Mouse (Mus musculus) forebrain, postnatal 0 days (tissue): ENCODE measurements around the gene Thy1. TPM values are rescaled to one million over a fixed set of nuclear protein-coding genes. Genes with fewer than 3 reads are reported as not detected.

Experiments used
- ATAC-seq: fragments of 200-750 bp; cut with Nextera tagmentation; 2 replicates; pipeline ENCODE4 v1.8.0; 2017; ENCODE audit warnings: mild to moderate bottlenecking, moderate library complexity
- DNase-seq: peaks from one replicate; pipeline ENCODE4 v3.0.0-alpha.2; 2015
- H3K27ac ChIP-seq: fragments of 300-500 bp; sonication (generic); 2 replicates; pipeline ENCODE4 v1.5.1; 2014; ENCODE audit warnings: low read depth, mild to moderate bottlenecking, antibody characterized with exemption, low read length, moderate library complexity, mixed read lengths
- H3K27me3 ChIP-seq: fragments of 300-500 bp; sonication (generic); 2 replicates; pipeline ENCODE4 v1.6.1; 2014; ENCODE audit warnings: mild to moderate bottlenecking, low read length, mixed read lengths; ENCODE audit not compliant: insufficient read depth
- H3K36me3 ChIP-seq: fragments of 300-500 bp; sonication (generic); 2 replicates; pipeline ENCODE4 v1.6.1; 2014; ENCODE audit warnings: mild to moderate bottlenecking, moderate library complexity; ENCODE audit not compliant: insufficient read depth
- H3K4me1 ChIP-seq: fragments of 300-500 bp; sonication (generic); 2 replicates; pipeline ENCODE4 v1.6.1; 2014; ENCODE audit warnings: antibody characterized with exemption; ENCODE audit not compliant: insufficient read depth
- H3K4me2 ChIP-seq: fragments of 300-500 bp; sonication (generic); 2 replicates; pipeline ENCODE4 v1.6.1; 2014; ENCODE audit warnings: low read depth, mild to moderate bottlenecking, moderate library complexity
- H3K4me3 ChIP-seq: fragments of 300-500 bp; sonication (generic); 2 replicates; pipeline ENCODE4 v1.5.1; 2014; ENCODE audit warnings: low read depth, low read length, mixed read lengths
- H3K9ac ChIP-seq: fragments of 300-500 bp; sonication (generic); 2 replicates; pipeline ENCODE4 v1.6.1; 2014; ENCODE audit warnings: mild to moderate bottlenecking
- H3K9me3 ChIP-seq: fragments of 300-500 bp; sonication (generic); 2 replicates; pipeline ENCODE4 v1.6.1; 2016; ENCODE audit warnings: low read length
- CTCF ChIP-seq: sonication (generic); IDR thresholded peaks from 2 replicates; pipeline ENCODE4 v1.5.1; 2016; ENCODE audit warnings: antibody characterized with exemption, control low read depth, low read depth
- WGBS: fragments of 180-500 bp; shearing (Covaris S2); extraction: QIAGEN DNeasy Blood & Tissue Kit; methylation state at CpG from one replicate; pipeline ENCODE4 v1.1.7; 2014; 5-methylcytosine and 5-hydroxymethylcytosine counted together
- polyA plus RNA-seq: library from polyadenylated mRNA; unstranded; fragments of >200 nt; fragmentation: Nextera tagmentation; extraction: Ambion mirVana; gene quantifications from 2 replicates; pipeline ENCODE4 v1.2.1, GENCODE M21; 2015
- total RNA-seq: library from RNA; depleted of rRNA; stranded (reverse); fragments of >200 nt; gene quantifications from 2 replicates; pipeline ENCODE4 v1.2.3, GENCODE M21; 2014

Gene Thy1
- total and polyA plus RNA-seq, 2 experiments from 2014 or later, result 23.2 to 31.6 TPM

GRCm38 (mm10) chr9:44033317-44033716 lies 9.9 kb upstream of the Thy1 start:
- Histone ChIP-seq H3K4me3 (no peak overlapping the region), H3K27ac (no peak overlapping the region), H3K36me3 (no peaks in the 10 kb centered on the region), H3K9ac (no peak overlapping the region), H3K27me3 (no peaks in the 10 kb centered on the region), H3K4me1 (no peaks in the 10 kb centered on the region), H3K4me2 (no peak overlapping the region), H3K9me3 (no peaks in the 10 kb centered on the region)
- no peak for TF ChIP-seq CTCF
- WGBS, result 93% methylated on average over 5 of the region's 5 CpGs
- ATAC-seq (no peak), DNase-seq (no peak)

- no peak overlapping the region for H3K9ac ChIP-seq
- H3K4me3 ChIP-seq, result no peak overlapping the region
- no peak for ATAC-seq
- DNase-seq, result no peak
- TF ChIP-seq CTCF, result no peak
- H3K36me3 ChIP-seq, result no peaks in the 10 kb centered on the region
- H3K9me3 ChIP-seq, result no peaks in the 10 kb centered on the region
- H3K4me2 ChIP-seq, result no peak overlapping the region
- no peaks in the 10 kb centered on the region for H3K4me1 ChIP-seq
- H3K27ac ChIP-seq, result no peak overlapping the region
- WGBS, result 75% methylated on average over 13 of the region's 13 CpGs
- no peaks in the 10 kb centered on the region for H3K27me3 ChIP-seq
Measured at GRCm38 (mm10) chr9:44033957-44034727, 9.0 kb upstream of the Thy1 start.

GRCm38 (mm10) chr9:44037106-44037505 lies 6.1 kb upstream of the Thy1 start:
- 90% methylated on average over 5 of the region's 5 CpGs for WGBS
- DNase-seq (no peak), ATAC-seq (no peak)
- no peaks in the 10 kb centered on the region for H3K36me3 ChIP-seq
- no peak overlapping the region for H3K4me2 ChIP-seq
- no peak overlapping the region for H3K9ac ChIP-seq
- no peak for TF ChIP-seq CTCF
- no peaks in the 10 kb centered on the region for H3K9me3 ChIP-seq
- H3K4me3 ChIP-seq, result no peak overlapping the region
- H3K4me1 ChIP-seq, result no peaks in the 10 kb centered on the region
- H3K27ac ChIP-seq, result no peak overlapping the region
- H3K27me3 ChIP-seq, result no peaks in the 10 kb centered on the region

GRCm38 (mm10) chr9:44041511-44042395 lies 1.4 kb upstream of the Thy1 start:
- ATAC-seq (no peak), DNase-seq (no peak)
- no peaks in the 10 kb centered on the region for H3K4me1 ChIP-seq
- H3K4me3 ChIP-seq, result no peak overlapping the region
- no peak overlapping the region for H3K9ac ChIP-seq
- WGBS, result 55% methylated on average over 7 of the region's 7 CpGs
- H3K27ac ChIP-seq, result no peak overlapping the region
- no peak for TF ChIP-seq CTCF
- H3K36me3 ChIP-seq, result no peaks in the 10 kb centered on the region
- no peak overlapping the region for H3K4me2 ChIP-seq
- H3K27me3 ChIP-seq, result 0 out of 2 replicates have a peak, but pooled peaks cover 3% of the 10 kb centered on the region
- H3K9me3 ChIP-seq, result no peaks in the 10 kb centered on the region

- Histone ChIP-seq H3K4me2 (no peak overlapping the region), H3K9ac (no peak overlapping the region), H3K9me3 (no peaks in the 10 kb centered on the region), H3K36me3 (no peaks in the 10 kb centered on the region), H3K27ac (no peak overlapping the region), H3K27me3 (0 out of 2 replicates have a peak, but pooled peaks cover 3% of the 10 kb centered on the region), H3K4me1 (no peaks in the 10 kb centered on the region), H3K4me3 (no peak overlapping the region)
- no peak for DNase-seq
- no peak for ATAC-seq
- WGBS, result 85% methylated on average over 1 of the region's 1 CpGs
- TF ChIP-seq CTCF, result no peak
Measured at GRCm38 (mm10) chr9:44042396-44042680, 846 bp upstream of the Thy1 start.

- Histone ChIP-seq H3K27ac (0 out of 2 replicates have a peak overlapping the region, but pooled peaks have one; percentile 2), H3K4me3 (peak overlapping the region; percentile 53), H3K27me3 (0 out of 2 replicates have a peak, but pooled peaks cover 3% of the 10 kb centered on the region), H3K36me3 (no peaks in the 10 kb centered on the region), H3K9ac (peak overlapping the region; percentile 55), H3K4me2 (peak overlapping the region; percentile 82), H3K9me3 (no peaks in the 10 kb centered on the region), H3K4me1 (no peaks in the 10 kb centered on the region)
- no peak for TF ChIP-seq CTCF
- DNase-seq (no peak), ATAC-seq (peak; percentile 7)
- 2% methylated on average over 22 of the region's 23 CpGs for WGBS
Measured at GRCm38 (mm10) chr9:44043708-44044425, 683 bp downstream of the Thy1 start.
